In genomic region chr1:65051696-65052095, GRCm38 (mm10) we compare ENCODE assay signal across 29 mouse cellular contexts. TPM values are rescaled to one million over a fixed set of nuclear protein-coding genes. Genes with fewer than 3 reads are reported as not detected.
"Had no signal": no experiment of that assay in that cellular context is flagged by ENCODE, and none has a peak within 500 bp of the region (broad histone marks: within the 10 kb centered on the region; RNA-seq: fewer than 3 reads in every experiment).

No protein-coding gene starts in this region.

- H3K27me3 ChIP-seq: kidney, embryonic 15.5 days; liver, embryonic 13.5 days; stomach, embryonic 15.5 days had no signal

- H3K9ac ChIP-seq: kidney, embryonic 15.5 days; liver, embryonic 13.5 days; stomach, embryonic 15.5 days had no signal

- H3K9me3 ChIP-seq: kidney, embryonic 15.5 days; liver, embryonic 13.5 days; stomach, embryonic 15.5 days had no signal

- H3K27ac ChIP-seq: kidney, embryonic 15.5 days; left cerebral cortex, adult 2 months; liver, embryonic 13.5 days; stomach, embryonic 15.5 days had no signal

- H3K36me3 ChIP-seq: kidney, embryonic 15.5 days; liver, embryonic 13.5 days; stomach, embryonic 15.5 days had no signal

- H3K4me2 ChIP-seq: kidney, embryonic 15.5 days; liver, embryonic 13.5 days; midbrain, embryonic 11.5 days; stomach, embryonic 15.5 days had no signal

- H3K4me1 ChIP-seq: liver, embryonic 13.5 days; stomach, embryonic 15.5 days had no signal

- DNase-seq: kidney, postnatal 10 days; kidney, postnatal 36 days; layer of hippocampus, postnatal 36 days; liver, embryonic 13.5 days; lung, adult 2 months; lung, postnatal 14 days; lung, postnatal 4 days; midbrain, embryonic 14.5 days; thymus, postnatal 25 days had no signal

- H3K4me3 ChIP-seq: kidney, embryonic 15.5 days; left cerebral cortex, adult 2 months; liver, embryonic 13.5 days; stomach, embryonic 15.5 days had no signal

RNA-seq across cellular contexts. Expression of gene Cryge, which starts 0.7 kb away (rescaled TPM):
- total RNA-seq: layer of hippocampus, adult 8-10 months; layer of hippocampus, postnatal 10 days; layer of hippocampus, postnatal 36 days; left cerebral cortex, adult 2 months; left cerebral cortex, postnatal 10 days; left cerebral cortex, postnatal 36 days; liver, adult 2 months; megakaryocyte progenitor cell, adult 5-6 weeks; megakaryocyte-erythroid progenitor cell, adult 5-6 weeks; midbrain, postnatal 0 days had no signal
- polyA plus RNA-seq: kidney, embryonic 15.5 days; limb, embryonic 11.5 days; limb, embryonic 14.5 days; liver, adult 2 months; liver, embryonic 13.5 days; liver, embryonic 16.5 days; lung, adult 2 months; lung, embryonic 16.5 days; midbrain, embryonic 14.5 days; midbrain, postnatal 0 days; neural tube, embryonic 11.5 days; neural tube, embryonic 14.5 days; small intestine, adult 2 months; stomach, embryonic 15.5 days; thymus, postnatal 0 days had no signal

RNA-seq across cellular contexts. Expression of gene Crygd, which starts 11.6 kb away (rescaled TPM):
- total RNA-seq: layer of hippocampus, adult 8-10 months; layer of hippocampus, postnatal 10 days; layer of hippocampus, postnatal 36 days; left cerebral cortex, adult 2 months; left cerebral cortex, postnatal 10 days; left cerebral cortex, postnatal 36 days; liver, adult 2 months; megakaryocyte progenitor cell, adult 5-6 weeks; megakaryocyte-erythroid progenitor cell, adult 5-6 weeks; midbrain, postnatal 0 days had no signal
- polyA plus RNA-seq: kidney, embryonic 15.5 days; limb, embryonic 11.5 days; limb, embryonic 14.5 days; liver, adult 2 months; liver, embryonic 13.5 days; liver, embryonic 16.5 days; lung, adult 2 months; lung, embryonic 16.5 days; midbrain, embryonic 11.5 days; midbrain, embryonic 14.5 days; midbrain, postnatal 0 days; neural tube, embryonic 11.5 days; neural tube, embryonic 14.5 days; small intestine, adult 2 months; stomach, embryonic 15.5 days; thymus, postnatal 0 days had no signal

RNA-seq across cellular contexts. Expression of gene Akr1cl, which starts 19.1 kb away (rescaled TPM):
- total RNA-seq: layer of hippocampus, postnatal 10 days; layer of hippocampus, postnatal 36 days; left cerebral cortex, adult 2 months; left cerebral cortex, postnatal 10 days; left cerebral cortex, postnatal 36 days; megakaryocyte progenitor cell, adult 5-6 weeks; megakaryocyte-erythroid progenitor cell, adult 5-6 weeks; midbrain, postnatal 0 days had no signal
- polyA plus RNA-seq: liver, adult 2 months; liver, embryonic 13.5 days; lung, adult 2 months; midbrain, embryonic 14.5 days; midbrain, postnatal 0 days; neural tube, embryonic 11.5 days; neural tube, embryonic 14.5 days had no signal

RNA-seq across cellular contexts. Expression of gene Crygc, which starts 21.8 kb away (rescaled TPM):
- total RNA-seq: layer of hippocampus, adult 8-10 months; layer of hippocampus, postnatal 10 days; layer of hippocampus, postnatal 36 days; left cerebral cortex, adult 2 months; left cerebral cortex, postnatal 10 days; left cerebral cortex, postnatal 36 days; liver, adult 2 months; megakaryocyte progenitor cell, adult 5-6 weeks; megakaryocyte-erythroid progenitor cell, adult 5-6 weeks; midbrain, postnatal 0 days had no signal
- polyA plus RNA-seq: kidney, embryonic 15.5 days; limb, embryonic 11.5 days; limb, embryonic 14.5 days; liver, adult 2 months; liver, embryonic 13.5 days; liver, embryonic 16.5 days; lung, adult 2 months; lung, embryonic 16.5 days; midbrain, embryonic 11.5 days; midbrain, embryonic 14.5 days; midbrain, postnatal 0 days; neural tube, embryonic 11.5 days; neural tube, embryonic 14.5 days; small intestine, adult 2 months; stomach, embryonic 15.5 days had no signal

RNA-seq across cellular contexts. Expression of gene Crygb, which starts 30.4 kb away (rescaled TPM):
- total RNA-seq: layer of hippocampus, adult 8-10 months; layer of hippocampus, postnatal 10 days; layer of hippocampus, postnatal 36 days; left cerebral cortex, adult 2 months; left cerebral cortex, postnatal 10 days; left cerebral cortex, postnatal 36 days; liver, adult 2 months; megakaryocyte progenitor cell, adult 5-6 weeks; megakaryocyte-erythroid progenitor cell, adult 5-6 weeks; midbrain, postnatal 0 days had no signal
- polyA plus RNA-seq: kidney, embryonic 15.5 days; limb, embryonic 11.5 days; liver, adult 2 months; liver, embryonic 13.5 days; liver, embryonic 16.5 days; lung, adult 2 months; lung, embryonic 16.5 days; midbrain, embryonic 11.5 days; midbrain, embryonic 14.5 days; neural tube, embryonic 11.5 days; small intestine, adult 2 months; stomach, embryonic 15.5 days; thymus, postnatal 0 days had no signal
